Mouse (Mus musculus): ENCODE data around the gene Gsto1. TPM values are rescaled to one million over a fixed set of nuclear protein-coding genes. Genes with fewer than 3 reads are reported as not detected.

Gene Gsto1
- polyA plus RNA-seq (2012; ENCODE audit: insufficient read depth, low replicate concordance) = 187 and 263 TPM in 2 replicates

GRCm38 (mm10) chr19:47854796-47855783 is at the start of gene Gsto1:
Gene Gsto1 (plus strand): TSS chr19:47854970.
- Histone ChIP-seq H3K9me3 (peaks cover 6% of the 10 kb centered on the region), H3K4me1 (peaks cover 50% of the 10 kb centered on the region), H3K36me3 (replicated peaks; ENCODE audit: low read length) (peaks cover 32% of the 10 kb centered on the region), H3K4me3 (replicated peaks) (peak within 1 kb of the TSS; percentile 97), H3K27me3 (replicated peaks) (no peaks in the 10 kb centered on the region)
- TF ChIP-seq GATA1 (IDR thresholded peaks at IDR 0.05; ENCODE audit: borderline replicate concordance, low read length) (no peak), FLI1 (IDR thresholded peaks at IDR 0.05; ENCODE audit: low read length) (no peak)

- H3K27me3 ChIP-seq (replicated peaks) = peaks cover 1% of the 10 kb centered on the region
- no peaks in the 10 kb centered on the region for H3K36me3 ChIP-seq (replicated peaks; ENCODE audit: low read length)
- H3K4me3 ChIP-seq (replicated peaks) = no peak overlapping the region
- TF ChIP-seq FLI1 (IDR thresholded peaks at IDR 0.05; ENCODE audit: low read length) (no peak), GATA1 (IDR thresholded peaks at IDR 0.05; ENCODE audit: borderline replicate concordance, low read length) (no peak)
- H3K9me3 ChIP-seq = no peaks in the 10 kb centered on the region
- H3K4me1 ChIP-seq = peaks cover 2% of the 10 kb centered on the region; the same call in 1 of the 2 replicates
Measured at GRCm38 (mm10) chr19:47812091-47812490, 42.7 kb upstream of the Gsto1 start.

- no peak for TF ChIP-seq FLI1 (IDR thresholded peaks at IDR 0.05; ENCODE audit: low read length)
- no peak for TF ChIP-seq GATA1 (IDR thresholded peaks at IDR 0.05; ENCODE audit: borderline replicate concordance, low read length)
- no peak overlapping the region for H3K4me3 ChIP-seq (replicated peaks)
Measured at GRCm38 (mm10) chr19:47814721-47815120, 40.0 kb upstream of the Gsto1 start.

GRCm38 (mm10) chr19:47817692-47818091 is 37.1 kb upstream of the Gsto1 start:
- H3K9me3 ChIP-seq = no peaks in the 10 kb centered on the region
- no peaks in the 10 kb centered on the region for H3K36me3 ChIP-seq (replicated peaks; ENCODE audit: low read length)
- H3K27me3 ChIP-seq (replicated peaks) = peaks cover 9% of the 10 kb centered on the region
- no peak overlapping the region for H3K4me3 ChIP-seq (replicated peaks)
- peaks cover 15% of the 10 kb centered on the region for H3K4me1 ChIP-seq
- TF ChIP-seq GATA1 (IDR thresholded peaks at IDR 0.05; ENCODE audit: borderline replicate concordance, low read length) (no peak), FLI1 (IDR thresholded peaks at IDR 0.05; ENCODE audit: low read length) (no peak)

More at GRCm38 (mm10) chr19:47814721-47815120, 40.0 kb upstream of the Gsto1 start:
- Histone ChIP-seq H3K4me1 (peaks cover 3% of the 10 kb centered on the region; the same call in 1 of the 2 replicates), H3K9me3 (no peaks in the 10 kb centered on the region), H3K36me3 (replicated peaks; ENCODE audit: low read length) (no peaks in the 10 kb centered on the region), H3K27me3 (replicated peaks) (peaks cover 4% of the 10 kb centered on the region)

GRCm38 (mm10) chr19:47820832-47821493 is 33.8 kb upstream of the Gsto1 start:
- Histone ChIP-seq H3K4me1 (peaks cover 19% of the 10 kb centered on the region), H3K36me3 (replicated peaks; ENCODE audit: low read length) (no peaks in the 10 kb centered on the region), H3K4me3 (replicated peaks) (peak overlapping the region; percentile 85), H3K9me3 (no peaks in the 10 kb centered on the region), H3K27me3 (replicated peaks) (peaks cover 20% of the 10 kb centered on the region)
- TF ChIP-seq FLI1 (IDR thresholded peaks at IDR 0.05; ENCODE audit: low read length) = no peak
- no peak for TF ChIP-seq GATA1 (IDR thresholded peaks at IDR 0.05; ENCODE audit: borderline replicate concordance, low read length)

GRCm38 (mm10) chr19:47821494-47821872 is 33.3 kb upstream of the Gsto1 start:
- Histone ChIP-seq H3K27me3 (replicated peaks) (peaks cover 20% of the 10 kb centered on the region), H3K9me3 (no peaks in the 10 kb centered on the region), H3K4me1 (peaks cover 19% of the 10 kb centered on the region), H3K36me3 (replicated peaks; ENCODE audit: low read length) (no peaks in the 10 kb centered on the region), H3K4me3 (replicated peaks) (peak overlapping the region; percentile 85)
- TF ChIP-seq FLI1 (IDR thresholded peaks at IDR 0.05; ENCODE audit: low read length) (no peak), GATA1 (IDR thresholded peaks at IDR 0.05; ENCODE audit: borderline replicate concordance, low read length) (no peak)

GRCm38 (mm10) chr19:47822143-47822796 is 32.5 kb upstream of the Gsto1 start:
- no peak overlapping the region for H3K4me3 ChIP-seq (replicated peaks)
- peaks cover 19% of the 10 kb centered on the region for H3K27me3 ChIP-seq (replicated peaks)
- H3K36me3 ChIP-seq (replicated peaks; ENCODE audit: low read length) = no peaks in the 10 kb centered on the region
- H3K9me3 ChIP-seq = no peaks in the 10 kb centered on the region
- H3K4me1 ChIP-seq = peaks cover 17% of the 10 kb centered on the region
- TF ChIP-seq FLI1 (IDR thresholded peaks at IDR 0.05; ENCODE audit: low read length) = no peak
- TF ChIP-seq GATA1 (IDR thresholded peaks at IDR 0.05; ENCODE audit: borderline replicate concordance, low read length) = no peak

- TF ChIP-seq FLI1 (IDR thresholded peaks at IDR 0.05; ENCODE audit: low read length) (no peak), GATA1 (IDR thresholded peaks at IDR 0.05; ENCODE audit: borderline replicate concordance, low read length) (no peak)
- peaks cover 20% of the 10 kb centered on the region for H3K27me3 ChIP-seq (replicated peaks)
- H3K4me3 ChIP-seq (replicated peaks) = no peak overlapping the region
- peaks cover 21% of the 10 kb centered on the region for H3K4me1 ChIP-seq
- no peaks in the 10 kb centered on the region for H3K9me3 ChIP-seq
- H3K36me3 ChIP-seq (replicated peaks; ENCODE audit: low read length) = no peaks in the 10 kb centered on the region
Measured at GRCm38 (mm10) chr19:47824026-47824425, 30.7 kb upstream of the Gsto1 start.

GRCm38 (mm10) chr19:47829913-47830450 is 24.8 kb upstream of the Gsto1 start:
- TF ChIP-seq GATA1 (IDR thresholded peaks at IDR 0.05; ENCODE audit: borderline replicate concordance, low read length) (no peak), FLI1 (IDR thresholded peaks at IDR 0.05; ENCODE audit: low read length) (no peak)
- Histone ChIP-seq H3K4me1 (peaks cover 4% of the 10 kb centered on the region), H3K4me3 (replicated peaks) (no peak overlapping the region), H3K9me3 (no peaks in the 10 kb centered on the region), H3K36me3 (replicated peaks; ENCODE audit: low read length) (no peaks in the 10 kb centered on the region), H3K27me3 (replicated peaks) (peaks cover 8% of the 10 kb centered on the region)

Data from megakaryocyte, embryonic 14.5 days (primary cell).